In the genomic region with DNA sequence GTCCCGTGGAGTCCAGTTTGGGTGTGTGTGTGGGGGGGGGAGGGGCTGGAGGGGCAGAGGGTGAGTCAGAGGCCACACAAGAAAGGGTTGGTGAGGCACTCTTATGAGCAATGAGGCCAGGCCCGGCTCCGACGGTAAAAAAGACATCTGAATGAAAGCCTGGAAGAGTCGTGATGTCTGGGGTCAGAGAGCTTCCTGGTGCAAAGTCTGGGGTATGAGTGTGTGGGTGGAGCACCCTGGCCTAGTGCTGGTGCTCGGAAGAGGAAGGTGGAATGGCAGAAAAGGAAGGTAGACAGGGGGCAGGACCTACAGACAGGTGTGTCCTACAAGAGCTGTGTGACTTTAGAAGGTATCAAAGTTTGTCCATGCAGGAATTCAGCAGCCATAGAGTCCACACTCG, we compare ENCODE assay signal across 34 mouse cellular contexts. TPM values are rescaled to one million over a fixed set of nuclear protein-coding genes. Genes with fewer than 3 reads are reported as not detected.
DNase-seq lines count a peak whose midpoint lies in the region; ATAC-seq and TF ChIP-seq lines count a peak whose summit lies in the region.
"Had no signal": no experiment of that assay in that cellular context is flagged by ENCODE, and none has a peak within 500 bp of the region (broad histone marks: within the 10 kb centered on the region; RNA-seq: fewer than 3 reads in every experiment).

No protein-coding gene starts in this region.

- H3K4me1 ChIP-seq in intestine, postnatal 0 days (replicated peaks; ENCODE audit: control insufficient read depth, insufficient read depth, low read length) = no peaks in the 10 kb centered on the region; the same call in 1 of the 2 replicates
- H3K4me1 ChIP-seq in stomach, embryonic 15.5 days = no peaks in the 10 kb centered on the region
- no peaks in the 10 kb centered on the region for H3K4me1 ChIP-seq in midbrain, embryonic 16.5 days (ENCODE audit: control insufficient read depth, insufficient read depth, low read length)
- H3K4me1 ChIP-seq: embryonic facial prominence, embryonic 12.5 days; embryonic facial prominence, embryonic 15.5 days; forebrain, embryonic 12.5 days; forebrain, embryonic 15.5 days; hindbrain, embryonic 12.5 days; hindbrain, embryonic 15.5 days had no signal

- WGBS in intestine, postnatal 0 days = 26% methylated on average over 7 of the region's 7 CpGs
- WGBS in stomach, embryonic 15.5 days = 31% methylated on average over 7 of the region's 7 CpGs
- 74% methylated on average over 7 of the region's 7 CpGs for WGBS in midbrain, embryonic 16.5 days

- no peak overlapping the region for H3K4me3 ChIP-seq in intestine, postnatal 0 days (ENCODE audit: low read depth, low read length)
- no peak overlapping the region for H3K4me3 ChIP-seq in stomach, embryonic 15.5 days (replicated peaks)
- no peak overlapping the region for H3K4me3 ChIP-seq in midbrain, embryonic 16.5 days (ENCODE audit: low read depth, low read length)
- H3K4me3 ChIP-seq: embryonic facial prominence, embryonic 12.5 days; embryonic facial prominence, embryonic 15.5 days; forebrain, embryonic 12.5 days; forebrain, embryonic 15.5 days; hindbrain, embryonic 12.5 days; hindbrain, embryonic 15.5 days had no signal

- peak; percentile 11 to 26 for DNase-seq in kidney, postnatal 36 days
- no peak for DNase-seq in kidney, postnatal 14 days
- no peak for DNase-seq in urinary bladder, postnatal 14 days (ENCODE audit: low spot score)
- no peak for DNase-seq in gastrocnemius, postnatal 14 days
- DNase-seq: adrenal gland, adult 2 months; adrenal gland, postnatal 14 days; cerebellum, adult 11 months; cerebellum, adult 2 months; cerebellum, adult 9-11 months; cerebellum, postnatal 25 days; gastrocnemius, postnatal 10 days; heart, adult 11 months had no signal

- no peaks in the 10 kb centered on the region for H3K27me3 ChIP-seq in intestine, postnatal 0 days (replicated peaks; ENCODE audit: control insufficient read depth, insufficient read depth, low read length)
- no peaks in the 10 kb centered on the region for H3K27me3 ChIP-seq in stomach, embryonic 15.5 days (replicated peaks)
- no peaks in the 10 kb centered on the region for H3K27me3 ChIP-seq in midbrain, embryonic 16.5 days (ENCODE audit: control insufficient read depth, insufficient read depth, low read depth, low read length)
- H3K27me3 ChIP-seq: embryonic facial prominence, embryonic 12.5 days; embryonic facial prominence, embryonic 15.5 days; forebrain, embryonic 12.5 days; hindbrain, embryonic 12.5 days; hindbrain, embryonic 15.5 days had no signal

- H3K4me2 ChIP-seq in intestine, postnatal 0 days (replicated peaks; ENCODE audit: low read depth) = peak overlapping the region; percentile 25; the same call in 1 of the 2 replicates
- H3K4me2 ChIP-seq in stomach, embryonic 15.5 days = no peak overlapping the region
- H3K4me2 ChIP-seq in midbrain, embryonic 16.5 days (ENCODE audit: low read length) = no peak overlapping the region
- H3K4me2 ChIP-seq: embryonic facial prominence, embryonic 12.5 days; embryonic facial prominence, embryonic 15.5 days; forebrain, embryonic 12.5 days; forebrain, embryonic 15.5 days; heart, embryonic 11.5 days; hindbrain, embryonic 12.5 days; hindbrain, embryonic 15.5 days had no signal

- H3K9ac ChIP-seq in intestine, postnatal 0 days (ENCODE audit: low read depth, low read length) = no peak overlapping the region
- no peak overlapping the region for H3K9ac ChIP-seq in stomach, embryonic 15.5 days
- H3K9ac ChIP-seq in midbrain, embryonic 16.5 days (ENCODE audit: low read depth, low read length) = no peak overlapping the region
- H3K9ac ChIP-seq: embryonic facial prominence, embryonic 12.5 days; embryonic facial prominence, embryonic 15.5 days; forebrain, embryonic 12.5 days; forebrain, embryonic 15.5 days; hindbrain, embryonic 12.5 days; hindbrain, embryonic 15.5 days had no signal

- peak overlapping the region; percentile 57 for H3K27ac ChIP-seq in intestine, postnatal 0 days (ENCODE audit: low read depth, low read length)
- no peak overlapping the region for H3K27ac ChIP-seq in stomach, embryonic 15.5 days
- no peak overlapping the region for H3K27ac ChIP-seq in midbrain, embryonic 16.5 days (ENCODE audit: low read length)
- H3K27ac ChIP-seq: embryonic facial prominence, embryonic 12.5 days; embryonic facial prominence, embryonic 15.5 days; forebrain, embryonic 12.5 days; forebrain, embryonic 15.5 days; hindbrain, embryonic 12.5 days; hindbrain, embryonic 15.5 days had no signal

- intact Hi-C loops in gastrocnemius, postnatal 14 days (cut with DNase I; ENCODE audit: low total_unique reads) = no loop called here

- TF ChIP-seq CTCF in intestine, postnatal 0 days (IDR thresholded peaks at IDR 0.05; ENCODE audit: low read depth) = peak; percentile 34; the same call in 1 of the 2 replicates

- peak; percentile 83 for ATAC-seq in intestine, postnatal 0 days
- 0 out of 2 replicates have a peak, but pooled peaks have one; percentile 35 for ATAC-seq in stomach, embryonic 15.5 days (ENCODE audit: insufficient read depth, low FRiP score, low read depth)
- no peak for ATAC-seq in midbrain, embryonic 16.5 days
- ATAC-seq: CD4-positive, CD25-positive, alpha-beta regulatory T cell, adult 4 months; forebrain, embryonic 15.5 days had no signal

- H3K36me3 ChIP-seq in intestine, postnatal 0 days (ENCODE audit: control insufficient read depth, insufficient read depth) = no peaks in the 10 kb centered on the region
- H3K36me3 ChIP-seq in stomach, embryonic 15.5 days = no peaks in the 10 kb centered on the region
- H3K36me3 ChIP-seq in midbrain, embryonic 16.5 days (ENCODE audit: control insufficient read depth, insufficient read depth, low read length) = no peaks in the 10 kb centered on the region
- H3K36me3 ChIP-seq: embryonic facial prominence, embryonic 12.5 days; embryonic facial prominence, embryonic 15.5 days; forebrain, embryonic 12.5 days; forebrain, embryonic 15.5 days; hindbrain, embryonic 12.5 days; hindbrain, embryonic 15.5 days had no signal

- H3K9me3 ChIP-seq in intestine, postnatal 0 days (ENCODE audit: control insufficient read depth) = no peaks in the 10 kb centered on the region
- H3K9me3 ChIP-seq in stomach, embryonic 15.5 days = no peaks in the 10 kb centered on the region
- H3K9me3 ChIP-seq in midbrain, embryonic 16.5 days (replicated peaks; ENCODE audit: control insufficient read depth, low read length, poor library complexity, severe bottlenecking) = no peaks in the 10 kb centered on the region
- H3K9me3 ChIP-seq: embryonic facial prominence, embryonic 12.5 days; embryonic facial prominence, embryonic 15.5 days; forebrain, embryonic 12.5 days; forebrain, embryonic 15.5 days; hindbrain, embryonic 12.5 days; hindbrain, embryonic 15.5 days had no signal

RNA-seq across cellular contexts. Expression of gene Krt20, which starts 20.9 kb away (rescaled TPM):
- 166 and 189 TPM in 2 replicates for polyA plus RNA-seq in intestine, postnatal 0 days (2015; fragmentation: Nextera tagmentation; extraction: Ambion mirVana)
- polyA plus RNA-seq in stomach, embryonic 15.5 days (2015; fragmentation: Nextera tagmentation; extraction: Ambion mirVana) = 17.1 and 19.7 TPM in 2 replicates
- 0.21 and 0.34 TPM in 2 replicates for polyA plus RNA-seq in midbrain, embryonic 16.5 days (2015; fragmentation: Nextera tagmentation; extraction: Ambion mirVana)
- under 1 TPM; 0.27 TPM for total RNA-seq in gastrocnemius, postnatal 14 days (2021)
- total RNA-seq: common myeloid progenitor, adult 5-6 weeks; heart, adult 8-10 months; heart, postnatal 25 days; hematopoietic stem cell, adult 5-6 weeks; MEL had no signal
- polyA plus RNA-seq: adrenal gland, adult 2 months; C2C12; CD4-positive, CD25-positive, alpha-beta regulatory T cell, adult 4 months; cerebellum, adult 2 months; forebrain, embryonic 15.5 days had no signal

RNA-seq across cellular contexts. Expression of gene Krt23, which starts 34.0 kb away (rescaled TPM):
- polyA plus RNA-seq in intestine, postnatal 0 days (2015; fragmentation: Nextera tagmentation; extraction: Ambion mirVana) = 8.0 and 9.9 TPM in 2 replicates
- polyA plus RNA-seq in stomach, embryonic 15.5 days (2015; fragmentation: Nextera tagmentation; extraction: Ambion mirVana) = 33.1 and 41.9 TPM in 2 replicates
- polyA plus RNA-seq in midbrain, embryonic 16.5 days (2015; fragmentation: Nextera tagmentation; extraction: Ambion mirVana) = 0.11 TPM in 1 of 2 replicates, not detected in the other
- not detected for total RNA-seq in gastrocnemius, postnatal 14 days (2021)
- total RNA-seq: adrenal gland, adult 2 months; common myeloid progenitor, adult 5-6 weeks; gastrocnemius, adult 18-20 months; heart, adult 8-10 months; heart, postnatal 25 days; hematopoietic stem cell, adult 5-6 weeks; MEL had no signal
- polyA plus RNA-seq: adrenal gland, adult 2 months; C2C12; CD4-positive, CD25-positive, alpha-beta regulatory T cell, adult 4 months; heart, embryonic 14.5 days had no signal

RNA-seq across cellular contexts. Expression of gene Krt12, which starts 36.8 kb away (rescaled TPM):
- 0.07 and 0.10 TPM in 2 replicates for polyA plus RNA-seq in intestine, postnatal 0 days (2015; fragmentation: Nextera tagmentation; extraction: Ambion mirVana)
- 0.09 TPM in 1 of 2 replicates, not detected in the other for polyA plus RNA-seq in stomach, embryonic 15.5 days (2015; fragmentation: Nextera tagmentation; extraction: Ambion mirVana)
- polyA plus RNA-seq in midbrain, embryonic 16.5 days (2015; fragmentation: Nextera tagmentation; extraction: Ambion mirVana) = 0.14 TPM in 1 of 2 replicates, not detected in the other
- not detected for total RNA-seq in gastrocnemius, postnatal 14 days (2021)
- total RNA-seq: adrenal gland, adult 2 months; adrenal gland, postnatal 14 days; adrenal gland, postnatal 4 days; common myeloid progenitor, adult 5-6 weeks; gastrocnemius, adult 18-20 months; gastrocnemius, postnatal 10 days; gastrocnemius, postnatal 4 days; heart, adult 8-10 months; heart, postnatal 25 days; hematopoietic stem cell, adult 5-6 weeks; MEL had no signal
- polyA plus RNA-seq: adrenal gland, adult 2 months; C2C12; CD4-positive, CD25-positive, alpha-beta regulatory T cell, adult 4 months; cerebellum, adult 2 months; embryonic facial prominence, embryonic 12.5 days; forebrain, embryonic 12.5 days; heart, embryonic 11.5 days; heart, embryonic 14.5 days; heart, postnatal 0 days; hindbrain, embryonic 15.5 days had no signal

Comparison
In these comparisons a context has a peak if more than half of its experiments do, and no peak if none do; other contexts are left out.
1. DNase-seq: peak in kidney, postnatal 36 days (2 of 2); none in kidney, postnatal 14 days (single experiment), urinary bladder, postnatal 14 days (single experiment) and gastrocnemius, postnatal 14 days (single experiment).
2. RNA of gene Krt20, which starts 20.9 kb away (polyA plus RNA-seq): 166 to 189 TPM in intestine, postnatal 0 days and 17.1 to 19.7 TPM in stomach, embryonic 15.5 days; 0.21 to 0.34 TPM in midbrain, embryonic 16.5 days; every median in the first group is over 10 times any median in the second.